Comparison of ENCODE assay signal across 8 mouse cellular contexts in genomic region chr6:136553767-136554569, GRCm38 (mm10). TPM values are rescaled to one million over a fixed set of nuclear protein-coding genes. Genes with fewer than 3 reads are reported as not detected.
A peak's percentile ranks its signal among the peaks of the same experiment; 100 is the strongest.
DNase-seq lines count a peak whose midpoint lies in the region; ATAC-seq and TF ChIP-seq lines count a peak whose summit lies in the region.

No protein-coding gene starts in this region.

- DNase-seq in left cerebral cortex, adult 2 months (ENCODE audit: extremely low spot score in 1 of 2, low spot score in 2 of 2) = peak in 1 of 2 experiments; percentile 54
- DNase-seq in left cerebral cortex, postnatal 4 days = no peak
- DNase-seq in adrenal gland, postnatal 10 days = peak; percentile 62
- peak; percentile 60 for DNase-seq in liver, adult 2 months (ENCODE audit: extremely low read depth, low read depth, low spot score)
- DNase-seq in urinary bladder, postnatal 25 days (ENCODE audit: low spot score) = no peak

- intact Hi-C loops in left cerebral cortex, adult 2 months (cut with DNase I) = loop anchor here (2.0 kb wide), 1 partner anchor 35 kb away; no protein-coding TSS in a partner anchor
- intact Hi-C loops in left cerebral cortex, postnatal 4 days (cut with DNase I) = loop anchor here (5.0 kb wide), 1 partner anchor 87 kb away; no protein-coding TSS in a partner anchor

- peak; percentile 40 for TF ChIP-seq CTCF in left cerebral cortex, adult 2 months (IDR thresholded peaks at IDR 0.05)
- TF ChIP-seq CTCF in liver, adult 2 months (IDR thresholded peaks at IDR 0.05; ENCODE audit: low read depth, low read length) = no peak

- H3K79me2 ChIP-seq in liver, adult 2 months (ENCODE audit: control insufficient read depth, insufficient read depth, low read length) = peaks cover 29% of the 10 kb centered on the region; the same call in 1 of the 2 replicates

- H3K36me3 ChIP-seq in erythroblast, embryonic 14.5 days (ENCODE audit: control insufficient read depth) = peaks cover 32% of the 10 kb centered on the region
- no peaks in the 10 kb centered on the region for H3K36me3 ChIP-seq in hindbrain, embryonic 12.5 days
- peaks cover 2% of the 10 kb centered on the region; the same call in 1 of the 2 replicates for H3K36me3 ChIP-seq in liver, adult 2 months (ENCODE audit: control insufficient read depth, insufficient read depth, low read length)

- H3K4me2 ChIP-seq in hindbrain, embryonic 12.5 days (replicated peaks) = 0 out of 2 replicates have a peak overlapping the region, but pooled peaks have one; percentile 13

- peak overlapping the region; percentile 22 for H3K4me3 ChIP-seq in left cerebral cortex, adult 2 months
- H3K4me3 ChIP-seq in erythroblast, embryonic 14.5 days (replicated peaks) = peak overlapping the region; percentile 57
- H3K4me3 ChIP-seq in hindbrain, embryonic 12.5 days = no peak overlapping the region
- no peak overlapping the region for H3K4me3 ChIP-seq in liver, adult 2 months (ENCODE audit: insufficient read depth, low read depth, low read length)

- peak; percentile 83 for ATAC-seq in hindbrain, embryonic 12.5 days (ENCODE audit: low FRiP score)
- ATAC-seq in monocyte, adult 5-6 weeks (replicated peaks; ENCODE audit: insufficient number of reproducible peaks, low FRiP score, low TSS enrichment, poor library complexity, severe bottlenecking) = peak; percentile 90

- 34% methylated on average over 11 of the region's 11 CpGs for WGBS in hindbrain, embryonic 12.5 days
- 45% methylated on average over 11 of the region's 11 CpGs for WGBS in liver, adult 2 months

- TF ChIP-seq POLR2A in liver, adult 2 months (IDR thresholded peaks at IDR 0.05; ENCODE audit: extremely low read depth, insufficient read depth, low read length) = no peak

- H3K27me3 ChIP-seq in erythroblast, embryonic 14.5 days (ENCODE audit: control insufficient read depth) = no peaks in the 10 kb centered on the region
- H3K27me3 ChIP-seq in hindbrain, embryonic 12.5 days = no peaks in the 10 kb centered on the region
- no peaks in the 10 kb centered on the region for H3K27me3 ChIP-seq in liver, adult 2 months (ENCODE audit: control insufficient read depth, insufficient read depth, low read length)

- no peak overlapping the region for H3K9ac ChIP-seq in hindbrain, embryonic 12.5 days
- H3K9ac ChIP-seq in liver, adult 2 months (ENCODE audit: low read depth, low read length) = no peak overlapping the region

- no peaks in the 10 kb centered on the region for H3K9me3 ChIP-seq in erythroblast, embryonic 14.5 days (ENCODE audit: control insufficient read depth, low read length)
- no peaks in the 10 kb centered on the region for H3K9me3 ChIP-seq in hindbrain, embryonic 12.5 days (replicated peaks)

- peak overlapping the region; percentile 79 for H3K27ac ChIP-seq in left cerebral cortex, adult 2 months
- peak overlapping the region; percentile 73 for H3K27ac ChIP-seq in hindbrain, embryonic 12.5 days
- H3K27ac ChIP-seq in liver, adult 2 months (replicated peaks; ENCODE audit: insufficient read depth, low read depth, low read length) = no peak overlapping the region

- H3K4me1 ChIP-seq in erythroblast, embryonic 14.5 days (ENCODE audit: control insufficient read depth) = peaks cover 56% of the 10 kb centered on the region
- H3K4me1 ChIP-seq in hindbrain, embryonic 12.5 days = peaks cover 22% of the 10 kb centered on the region
- peaks cover 6% of the 10 kb centered on the region; the same call in 1 of the 2 replicates for H3K4me1 ChIP-seq in liver, adult 2 months (ENCODE audit: control insufficient read depth, insufficient read depth, low read length)

RNA-seq across cellular contexts. Expression of gene Atf7ip, which starts 48.0 kb away (rescaled TPM):
- 100 to 1,000 TPM; 119 to 122 TPM for total RNA-seq in left cerebral cortex, adult 2 months (2021)
- 100 to 1,000 TPM; 142 TPM for total RNA-seq in left cerebral cortex, postnatal 4 days (2021)
- 100 to 1,000 TPM in 1 of 2 experiments, 10 to 100 TPM in 1; 63.7 to 105 TPM for total RNA-seq in adrenal gland, postnatal 10 days (2021)
- polyA plus RNA-seq in erythroblast, embryonic 14.5 days (2012) = 3.8 and 4.7 TPM in 2 replicates
- polyA plus RNA-seq in hindbrain, embryonic 12.5 days (2016; fragmentation: Nextera tagmentation; extraction: Ambion mirVana) = 63.8 and 77.2 TPM in 2 replicates
- total RNA-seq in liver, adult 2 months (2014; rRNA removed) = 14.8 and 14.9 TPM in 2 replicates
- 5.1 and 5.2 TPM in 2 replicates for polyA plus RNA-seq in liver, adult 2 months (2012; rRNA removed)
- 53.5 to 127 TPM (median 61.9 TPM) in 3 replicates for total RNA-seq in monocyte, adult 5-6 weeks (2017)

Comparison
In these comparisons a context has a peak if more than half of its experiments do, and no peak if none do; other contexts are left out.
1. DNase-seq: peak in adrenal gland, postnatal 10 days (single experiment) and liver, adult 2 months (single experiment); none in left cerebral cortex, postnatal 4 days (single experiment) and urinary bladder, postnatal 25 days (single experiment).
2. H3K4me3 ChIP-seq: peak in left cerebral cortex, adult 2 months (single experiment) and erythroblast, embryonic 14.5 days (single experiment); none in hindbrain, embryonic 12.5 days (single experiment) and liver, adult 2 months (single experiment).